Mouse (Mus musculus) spleen, postnatal 36 days (tissue): ENCODE measurements around the gene Zhx3.

Experiments used
- DNase-seq, 2 experiments: peaks; one replicate each; pipeline ENCODE4 v3.0.0; 2022; ENCODE audit warnings: low spot score in 2 of 2, mixed read lengths in 1 of 2

Gene Zhx3

DNA sequence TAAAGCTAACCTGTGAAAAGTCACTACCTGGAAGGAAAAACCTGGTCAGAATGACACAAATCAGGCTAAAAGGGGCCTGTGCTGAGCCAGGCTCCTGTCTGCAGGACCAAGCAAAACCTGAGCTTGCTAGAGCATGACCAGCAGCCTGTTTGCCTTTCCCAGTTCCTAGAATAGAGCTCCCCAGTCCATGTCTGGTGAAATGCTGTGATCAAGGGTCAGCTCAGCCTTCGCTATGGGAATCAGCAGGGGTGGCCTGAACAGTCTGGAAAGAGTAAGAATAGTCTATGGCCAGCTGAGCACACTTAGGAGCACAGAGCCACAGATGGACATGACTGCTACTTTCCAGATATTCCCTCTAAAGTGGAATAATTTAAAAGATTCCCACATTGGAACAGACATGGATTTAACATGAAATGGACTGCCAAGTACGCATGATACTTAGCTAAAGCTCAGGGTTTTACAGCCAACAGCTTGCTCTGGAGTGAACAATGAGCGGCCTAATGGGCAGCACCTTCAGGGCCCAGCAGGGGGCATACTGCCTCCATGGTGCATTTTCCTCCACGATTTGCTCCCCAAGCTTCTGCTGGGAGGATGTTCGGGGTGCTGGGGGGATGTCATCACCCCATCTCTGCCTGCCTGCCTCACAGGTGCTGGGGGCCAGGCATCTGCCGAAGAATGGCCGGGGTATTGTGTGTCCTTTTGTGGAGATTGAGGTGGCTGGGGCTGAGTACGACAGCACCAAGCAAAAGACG is 112.2 kb downstream of the Zhx3 start:
- no peak for DNase-seq

DNA sequence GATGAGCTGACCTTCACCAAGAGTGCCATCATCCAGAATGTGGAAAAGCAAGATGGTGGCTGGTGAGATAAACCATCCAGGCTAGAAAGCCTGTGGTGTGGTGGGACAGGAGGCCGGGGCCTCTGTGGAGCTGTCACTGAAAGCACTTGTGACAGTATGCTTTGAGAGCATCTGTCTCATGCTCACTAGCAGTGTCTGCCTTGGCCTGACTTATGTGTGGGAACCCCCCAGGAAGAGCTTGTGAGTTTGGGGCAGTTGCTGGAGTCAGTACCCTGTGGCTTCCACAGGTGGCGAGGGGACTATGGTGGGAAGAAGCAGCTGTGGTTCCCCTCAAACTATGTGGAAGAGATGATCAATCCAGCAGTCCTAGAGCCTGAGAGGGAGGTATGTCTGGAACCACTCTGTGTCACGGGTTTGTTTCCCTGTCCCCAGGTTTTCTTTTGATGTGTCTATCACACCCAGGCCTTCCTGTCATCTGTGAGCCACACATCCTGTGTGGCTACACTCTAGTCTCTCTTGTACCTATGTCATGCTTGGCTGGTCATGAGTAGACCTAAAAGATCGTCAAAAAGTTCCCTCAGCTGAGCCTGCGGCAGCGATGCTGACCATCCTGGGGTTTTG is 116.1 kb downstream of the Zhx3 start:
- peak; percentile 32 to 39 for DNase-seq

DNA sequence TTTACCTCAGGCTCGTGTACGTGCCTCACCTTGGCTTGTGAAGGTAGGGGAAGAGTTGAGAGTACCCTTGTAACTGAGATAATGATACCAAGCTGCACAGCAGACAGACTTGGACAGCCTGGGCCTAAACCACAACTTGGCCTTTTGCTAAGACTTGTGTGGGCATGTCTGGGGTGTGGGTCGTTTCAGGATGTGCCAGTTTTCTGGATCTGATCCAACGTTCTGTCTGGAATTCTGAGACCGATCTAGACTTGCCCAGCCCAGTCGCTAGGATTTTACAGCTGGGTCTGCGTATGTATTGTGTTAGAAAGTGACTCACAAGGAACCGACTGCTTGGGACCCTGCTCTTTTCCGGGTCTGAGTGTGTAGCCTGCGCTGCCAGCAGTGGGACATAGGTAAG is 125.7 kb downstream of the Zhx3 start:
- no peak for DNase-seq

DNA sequence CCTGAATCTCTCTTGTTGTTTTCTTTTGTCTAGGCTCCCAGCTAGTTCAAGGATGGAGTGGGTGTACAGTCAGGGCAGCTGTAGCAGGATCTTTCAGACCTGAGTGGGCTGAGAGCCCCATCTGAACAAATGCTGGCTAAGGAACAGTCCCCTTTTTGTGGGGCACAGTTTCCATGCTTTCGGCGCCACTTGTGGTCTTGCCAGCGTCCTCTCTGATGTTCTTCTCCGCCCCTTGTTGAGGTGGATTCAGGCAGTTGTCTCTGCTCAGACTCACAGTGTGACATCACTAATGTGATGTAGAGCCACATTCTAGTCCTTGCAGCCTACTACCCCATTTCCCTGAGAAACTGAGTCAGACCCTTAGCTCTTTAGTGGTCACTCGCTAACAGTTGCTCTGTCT is 126.2 kb downstream of the Zhx3 start:
- no peak for DNase-seq

DNA sequence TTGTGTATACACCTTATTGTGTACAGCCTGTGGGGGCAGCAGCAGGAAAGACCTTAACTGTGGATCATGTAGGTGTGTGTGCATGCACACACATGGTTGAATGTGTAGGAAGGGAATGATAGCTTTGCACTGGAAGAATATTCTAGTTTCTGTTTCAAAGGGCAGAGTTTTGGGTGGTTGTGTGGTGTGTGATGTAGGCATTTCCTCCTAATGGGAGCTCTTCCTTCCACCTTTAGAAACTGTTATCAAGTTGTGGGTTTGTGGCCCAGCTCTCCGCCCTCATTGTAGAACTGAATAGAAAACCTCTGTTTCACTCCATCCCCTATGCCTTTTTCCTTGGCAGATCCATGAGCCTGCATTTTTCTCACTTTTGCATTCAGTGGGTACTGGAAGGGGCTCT is 127.3 kb downstream of the Zhx3 start:
- DNase-seq: no peak

- DNase-seq: no peak
Measured at GRCm38 (mm10) chr2:160744823-160745210, 128.0 kb downstream of the Zhx3 start.

DNA sequence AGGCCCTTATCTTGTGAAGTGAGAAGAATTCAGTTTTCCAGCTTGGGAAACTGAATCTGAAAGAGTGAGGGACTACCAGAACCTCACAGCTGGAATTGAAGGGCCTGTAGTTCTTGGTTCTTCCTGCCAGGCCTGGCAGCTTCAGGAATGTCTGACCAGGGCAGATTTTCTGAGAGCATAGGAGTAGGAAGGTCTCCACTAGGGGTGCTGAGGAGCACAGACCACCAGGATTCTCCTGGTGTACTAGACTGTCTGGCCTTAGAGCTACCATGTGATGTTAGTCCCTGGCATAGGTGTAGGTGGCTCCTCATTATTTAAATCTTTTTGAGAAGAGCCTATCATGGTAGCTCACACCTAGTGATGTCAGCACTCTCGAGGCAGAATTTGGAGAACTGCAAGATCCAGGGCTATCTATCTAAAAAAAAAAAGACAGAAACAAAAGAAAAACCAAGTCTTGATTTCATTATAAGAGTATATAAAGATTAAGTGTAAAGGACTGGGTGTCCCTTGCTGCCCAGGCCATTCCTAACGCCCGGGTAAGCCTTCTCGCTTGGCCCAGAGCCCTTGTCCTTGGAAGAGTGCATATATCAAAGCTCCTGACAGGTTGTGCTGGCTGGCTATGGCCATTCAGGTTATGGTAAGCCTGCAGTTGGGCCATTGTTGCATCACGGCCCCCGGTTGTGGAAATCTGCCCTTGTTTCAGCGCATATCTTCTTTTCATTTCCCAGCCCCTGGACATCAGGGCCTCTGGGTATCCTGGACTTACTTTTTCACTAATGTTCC is 128.6 kb downstream of the Zhx3 start:
- DNase-seq: peak in 1 of 2 experiments; percentile 49

DNA sequence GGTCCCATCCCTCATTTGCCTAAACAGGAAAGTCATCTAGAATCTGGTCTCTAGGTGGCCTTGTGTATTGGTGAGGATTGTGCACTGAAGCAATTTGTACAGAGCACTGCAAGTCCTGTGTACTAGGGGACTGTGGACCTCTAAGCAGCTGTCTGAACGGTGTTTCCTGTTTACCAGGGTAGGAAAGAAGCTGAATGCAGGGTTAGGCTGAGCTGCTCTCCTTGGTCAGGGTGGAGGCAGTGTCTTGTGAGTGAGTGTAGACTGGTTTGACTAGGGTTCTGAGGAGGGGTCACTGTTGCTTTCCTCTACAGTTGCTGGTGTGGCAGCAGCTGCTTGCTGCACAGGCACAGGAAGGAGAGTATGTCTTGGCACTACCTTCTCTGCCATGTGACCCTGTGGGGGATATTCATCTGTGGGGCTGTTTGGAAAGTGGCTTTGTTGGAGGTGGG is 130.6 kb downstream of the Zhx3 start:
- DNase-seq: peak; percentile 25 to 49

GRCm38 (mm10) chr2:160741580-160741979 is 131.2 kb downstream of the Zhx3 start:
- no peak for DNase-seq

GRCm38 (mm10) chr2:160740521-160741156 is 132.2 kb downstream of the Zhx3 start:
- DNase-seq: no peak

DNA sequence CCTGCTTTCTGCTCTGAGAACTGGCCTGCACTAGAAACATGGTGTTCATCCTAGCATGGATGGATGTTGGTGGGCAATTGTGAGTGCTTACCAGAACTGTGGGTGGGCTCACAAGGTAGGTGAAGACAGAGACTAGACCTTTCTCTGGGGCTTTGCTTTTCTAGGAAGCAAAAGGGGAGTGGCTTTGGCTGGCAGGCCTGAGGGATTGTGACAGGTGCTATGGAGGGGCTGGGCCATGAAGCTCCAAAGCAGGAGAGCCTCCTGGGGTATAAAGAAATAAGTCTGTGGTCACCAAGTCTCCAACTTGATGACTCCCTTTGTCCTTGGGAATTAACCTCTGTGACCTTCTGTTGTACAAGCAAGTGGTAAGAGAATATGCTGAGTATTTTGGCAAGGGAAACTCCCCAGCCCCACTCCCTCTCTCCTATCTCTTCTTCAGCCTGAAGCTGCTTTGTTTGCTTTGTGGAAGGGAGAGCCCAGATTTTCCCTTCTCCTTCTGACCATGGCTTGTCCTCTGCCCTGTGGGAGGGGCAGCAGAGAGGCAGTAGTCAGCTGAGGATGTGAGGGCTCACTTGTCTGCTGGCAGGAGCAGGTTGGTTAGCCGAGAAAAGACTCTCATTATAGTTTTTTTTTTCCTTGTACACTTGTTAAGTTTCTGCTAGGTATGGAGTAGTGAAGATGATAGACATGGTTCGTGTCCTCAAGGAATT is 133.0 kb downstream of the Zhx3 start:
- no peak for DNase-seq

DNA sequence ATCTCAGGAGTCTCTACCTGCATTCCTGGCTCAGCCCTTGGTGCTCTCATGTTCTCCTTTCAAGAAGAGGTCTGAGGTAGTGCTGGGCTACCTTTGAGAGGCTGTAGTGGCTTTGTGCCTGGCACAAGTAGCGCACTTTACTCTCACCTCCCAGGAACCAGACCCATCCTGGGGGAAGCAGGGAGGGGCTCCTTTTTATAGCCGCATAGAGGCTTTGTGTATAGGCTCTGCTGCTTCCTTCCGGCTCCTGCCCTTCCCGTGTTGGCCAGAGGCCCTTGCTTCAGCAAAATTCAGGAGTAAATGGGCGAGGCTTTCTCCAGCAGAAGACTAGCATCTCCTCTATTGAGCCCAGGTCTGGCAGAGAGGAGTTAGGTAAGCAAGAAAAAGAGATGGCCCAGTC is 134.4 kb downstream of the Zhx3 start:
- DNase-seq: no peak

DNA sequence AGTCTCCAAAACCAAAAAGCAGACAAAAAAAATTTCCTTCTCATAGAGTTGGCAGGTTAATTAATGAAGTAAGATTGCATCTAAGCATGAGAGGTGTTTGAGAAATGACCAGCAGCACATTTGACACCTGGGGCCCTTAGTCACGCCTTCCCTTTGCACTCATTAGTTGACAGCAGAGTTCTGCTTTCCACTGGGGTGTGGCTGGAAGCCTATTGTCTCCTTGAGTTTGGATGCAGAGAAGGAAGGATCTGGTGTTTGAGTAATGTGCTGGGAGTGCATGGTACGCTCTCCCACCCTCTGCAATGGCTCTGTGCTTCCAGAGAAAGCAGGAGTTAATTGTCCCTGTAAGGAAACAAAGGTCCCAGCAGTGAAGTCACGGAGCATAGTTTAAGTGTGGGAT is 136.3 kb downstream of the Zhx3 start:
- DNase-seq: no peak

DNA sequence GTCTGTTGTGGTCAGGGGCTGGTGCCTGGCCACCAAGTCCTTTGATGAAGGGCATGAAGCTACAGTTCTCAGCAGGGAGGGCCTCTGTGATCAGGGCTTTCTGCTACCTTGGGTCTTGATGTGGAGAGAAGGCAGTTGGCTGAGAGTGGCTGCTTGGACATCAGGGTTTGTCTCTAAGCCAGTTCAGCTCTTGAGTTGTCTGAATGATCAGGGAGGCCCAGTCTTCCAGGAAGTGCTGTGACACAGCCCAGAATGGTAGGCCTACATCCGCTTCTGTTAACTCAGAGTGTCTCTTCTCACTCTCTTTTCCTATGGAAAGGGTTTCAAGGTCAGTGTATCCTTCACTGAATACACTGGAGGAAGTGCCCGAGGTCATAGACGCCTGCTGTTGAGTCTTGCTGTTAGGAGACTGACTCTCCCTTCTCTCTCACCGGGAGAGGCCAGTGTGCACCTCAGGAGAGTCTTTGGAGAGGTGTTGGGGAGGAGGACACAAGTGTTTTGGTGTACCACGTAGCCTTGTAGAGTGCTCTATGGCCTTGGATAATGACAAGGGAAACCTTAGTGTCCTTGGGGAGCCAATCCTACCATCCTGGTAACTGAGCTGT is 137.0 kb downstream of the Zhx3 start:
- DNase-seq: no peak

- peak in 1 of 2 experiments; percentile 17 for DNase-seq
Measured at GRCm38 (mm10) chr2:160734331-160734730, 138.5 kb downstream of the Zhx3 start.

DNA sequence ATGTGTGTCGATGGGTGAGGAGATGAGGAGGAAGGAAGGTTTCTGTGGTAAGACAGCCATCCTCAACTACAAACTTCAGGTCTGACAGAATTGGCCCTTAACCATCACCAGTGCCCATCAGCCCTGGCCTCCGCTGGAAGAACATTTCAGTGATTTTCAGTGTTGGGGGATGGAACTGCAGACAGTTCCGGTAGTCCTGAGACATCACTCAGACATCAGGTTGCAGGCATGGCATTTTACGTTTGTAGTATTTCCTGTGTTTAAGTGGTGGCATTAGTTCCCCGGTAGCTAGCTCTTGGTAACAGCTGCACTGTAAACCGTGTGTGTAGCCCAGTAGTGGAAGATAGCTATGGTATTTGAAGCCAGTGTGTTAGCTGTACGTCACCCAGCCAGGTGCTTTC is 139.7 kb downstream of the Zhx3 start:
- DNase-seq: peak; percentile 39 to 41

DNA sequence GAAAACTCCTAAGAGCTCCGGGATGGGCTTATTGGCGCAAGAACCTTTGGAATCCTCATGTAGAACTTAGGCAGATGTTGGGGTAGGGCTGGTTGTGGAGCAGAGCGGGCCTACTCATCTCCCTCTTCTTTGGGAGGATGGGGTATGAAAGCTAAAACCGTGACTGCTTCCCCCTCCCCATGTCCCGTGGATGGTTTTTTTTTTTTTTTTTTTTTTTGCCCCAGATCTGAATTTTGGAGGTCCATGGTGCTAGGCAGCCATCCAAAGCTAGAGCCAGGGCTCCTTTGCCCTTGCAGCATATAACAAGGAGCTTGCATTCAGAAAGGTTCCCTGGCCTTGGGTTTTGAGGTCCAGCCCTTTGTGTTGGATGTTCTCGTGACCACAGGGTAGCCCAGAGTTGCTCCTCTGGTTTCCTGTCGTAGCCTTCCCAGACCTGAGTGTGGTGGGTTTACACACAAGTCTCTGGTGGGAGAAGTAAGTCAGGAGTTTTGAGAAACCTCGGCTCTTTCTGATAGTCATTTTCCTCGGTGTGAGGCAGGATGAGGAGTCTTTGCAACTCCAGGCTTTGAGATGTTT is 140.3 kb downstream of the Zhx3 start:
- no peak for DNase-seq

- DNase-seq: no peak
Measured at GRCm38 (mm10) chr2:160731839-160732261, 140.9 kb downstream of the Zhx3 start.

DNA sequence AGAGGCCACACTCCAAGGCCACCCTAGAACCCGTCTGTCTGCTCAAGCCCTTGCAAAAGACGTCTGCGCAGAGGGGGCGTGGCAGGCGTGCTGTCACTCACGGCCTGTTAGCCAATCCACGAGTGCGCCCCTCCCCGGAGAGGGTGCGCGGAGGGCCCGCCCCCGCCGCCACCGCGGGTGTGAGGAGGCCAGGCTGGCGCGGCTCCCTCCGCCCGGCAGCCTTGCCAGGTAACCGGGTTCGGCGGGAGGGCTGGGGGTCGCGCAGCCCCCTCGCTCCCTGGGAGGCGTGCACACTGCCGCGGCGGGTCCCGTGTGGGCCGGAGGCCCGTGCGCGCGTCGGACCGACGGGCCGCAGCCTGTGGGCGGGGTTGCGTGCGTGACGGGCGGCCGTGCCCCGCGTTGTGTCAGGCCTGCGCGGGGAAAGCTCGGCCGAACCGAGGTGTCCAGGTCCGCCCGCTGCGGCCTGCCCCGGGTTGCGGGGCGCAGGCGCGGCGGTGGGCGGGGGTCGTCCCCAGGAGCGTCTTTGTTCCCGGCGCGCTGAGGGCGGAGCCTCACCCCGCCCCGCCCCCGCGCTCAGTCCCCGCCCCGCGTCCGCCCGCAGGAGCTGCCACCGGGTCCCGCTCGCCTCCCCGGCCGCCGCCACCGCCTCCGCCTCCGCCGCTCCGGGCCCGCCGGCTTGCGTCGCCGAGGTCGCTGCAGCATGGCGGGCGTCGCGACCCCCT is 141.5 kb downstream of the Zhx3 start, which contains the start of gene Plcg1:
TSS of gene Plcg1 (plus strand) at position 184 of the 722 bp plus-strand sequence.
- peak; percentile 90 to 91 for DNase-seq

- no peak for DNase-seq
Measured at GRCm38 (mm10) chr2:160730797-160731116, 142.0 kb downstream of the Zhx3 start.
